Mouse (Mus musculus) urinary bladder, postnatal 14 days (tissue): ENCODE measurements around the gene Gm21294.
"Not testable (repeated sequence)": the region's sequence is repeated elsewhere in the genome, so short reads cannot be mapped to it uniquely, and the experiment has no call there.

Source experiments
- DNase-seq: peaks from one replicate; pipeline ENCODE4 v3.0.0; 2021; ENCODE audit warnings: low spot score

Gm21294 gene

DNA sequence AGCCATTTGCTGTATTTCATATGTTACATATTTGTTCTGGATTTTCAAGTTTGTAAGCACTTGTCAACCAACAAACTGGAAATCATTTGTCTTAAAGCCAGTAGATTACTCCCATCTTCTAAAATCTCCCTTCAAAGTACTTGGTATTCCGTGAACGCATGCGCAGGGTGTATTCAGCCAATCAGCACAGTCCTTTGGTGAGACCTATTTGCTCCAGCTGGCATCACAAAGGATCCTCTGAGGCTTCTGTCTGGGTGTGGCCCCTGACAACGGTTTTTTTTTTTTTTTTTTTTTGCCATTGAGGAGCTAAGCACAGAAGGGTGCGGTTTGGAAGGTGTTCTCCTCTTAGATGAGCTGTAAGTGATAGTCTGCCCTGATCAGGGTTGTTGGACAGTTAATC is at the start of gene Gm21294:
Gene Gm21294 (plus strand): TSS at position 301 of the 400 bp plus-strand sequence.
- DNase-seq = not testable (repeated sequence)

GRCm38 (mm10) chrY:89126246-89126645 is 73.6 kb downstream of the Gm21294 start:
- not testable (repeated sequence) for DNase-seq
